Mouse (Mus musculus) megakaryocyte, embryonic 14.5 days (primary cell): ENCODE measurements around the gene Kiz. TPM values are rescaled to one million over a fixed set of nuclear protein-coding genes. Genes with fewer than 3 reads are reported as not detected.

ENCODE experiments used
- H3K27me3 ChIP-seq: replicated peaks from 2 replicates; pipeline ENCODE3; 2012; ENCODE audit warnings: inconsistent platforms
- H3K36me3 ChIP-seq: replicated peaks from 2 replicates; pipeline ENCODE3; 2012; ENCODE audit warnings: low read length, inconsistent platforms, mixed read lengths
- H3K4me1 ChIP-seq: 2 replicates; pipeline ENCODE4 v1.6.1; 2012; ENCODE audit warnings: inconsistent platforms
- H3K4me3 ChIP-seq: replicated peaks from 2 replicates; pipeline ENCODE3; 2012; ENCODE audit warnings: moderate library complexity, mild to moderate bottlenecking, inconsistent platforms
- H3K9me3 ChIP-seq: 2 replicates; pipeline ENCODE4 v1.6.1; 2012; ENCODE audit warnings: inconsistent platforms
- FLI1 ChIP-seq: IDR thresholded peaks from 2 replicates; pipeline ENCODE4 v1.6.1; 2012; ENCODE audit warnings: low read length, inconsistent platforms, mixed read lengths
- GATA1 ChIP-seq: IDR thresholded peaks from 3 replicates; pipeline ENCODE4 v1.6.1; 2012; ENCODE audit warnings: mixed read lengths, low read length, inconsistent platforms, borderline replicate concordance
- polyA plus RNA-seq: library from polyadenylated mRNA; stranded (reverse); fragments of >175 nt; gene quantifications from 2 replicates; pipeline ENCODE4 v1.2.3, GENCODE M21; 2012; ENCODE audit warnings: low replicate concordance; ENCODE audit not compliant: insufficient read depth

Kiz gene
- polyA plus RNA-seq, 1 experiment = 3.5 TPM

GRCm38 (mm10) chr2:147010952-147011351 lies 155.3 kb downstream of the Kiz start:
- Histone ChIP-seq H3K4me1 (peaks cover 38% of the 10 kb centered on the region), H3K36me3 (peaks cover 4% of the 10 kb centered on the region), H3K9me3 (no peaks in the 10 kb centered on the region), H3K27me3 (no peaks in the 10 kb centered on the region), H3K4me3 (no peak overlapping the region)
- TF ChIP-seq GATA1 (no peak), FLI1 (no peak)

GRCm38 (mm10) chr2:147011474-147012140 lies 155.9 kb downstream of the Kiz start:
- H3K27me3 ChIP-seq = no peaks in the 10 kb centered on the region
- TF ChIP-seq FLI1 = no peak
- no peak for TF ChIP-seq GATA1
- peaks cover 42% of the 10 kb centered on the region for H3K4me1 ChIP-seq
- peak overlapping the region; percentile 98 for H3K4me3 ChIP-seq
- peaks cover 8% of the 10 kb centered on the region for H3K36me3 ChIP-seq
- no peaks in the 10 kb centered on the region for H3K9me3 ChIP-seq

- H3K4me3 ChIP-seq = peak overlapping the region; percentile 98
- H3K36me3 ChIP-seq = peaks cover 10% of the 10 kb centered on the region
- peaks cover 44% of the 10 kb centered on the region for H3K4me1 ChIP-seq
- no peaks in the 10 kb centered on the region for H3K27me3 ChIP-seq
- TF ChIP-seq FLI1 (no peak), GATA1 (no peak)
- H3K9me3 ChIP-seq = no peaks in the 10 kb centered on the region
These were observed 156.5 kb downstream of the Kiz start for GRCm38 (mm10) chr2:147012141-147012622.

GRCm38 (mm10) chr2:147012623-147013184 lies 157.0 kb downstream of the Kiz start, which contains the start of gene Xrn2:
Gene Xrn2, plus strand, starts transcription at chr2:147012996.
- Histone ChIP-seq H3K4me3 (peak within 1 kb of the TSS; percentile 98), H3K4me1 (peaks cover 44% of the 10 kb centered on the region), H3K9me3 (no peaks in the 10 kb centered on the region), H3K36me3 (peaks cover 10% of the 10 kb centered on the region), H3K27me3 (no peaks in the 10 kb centered on the region)
- TF ChIP-seq GATA1 = no peak
- TF ChIP-seq FLI1 = peak; percentile 41; the same call in 1 of the 2 replicates

DNA sequence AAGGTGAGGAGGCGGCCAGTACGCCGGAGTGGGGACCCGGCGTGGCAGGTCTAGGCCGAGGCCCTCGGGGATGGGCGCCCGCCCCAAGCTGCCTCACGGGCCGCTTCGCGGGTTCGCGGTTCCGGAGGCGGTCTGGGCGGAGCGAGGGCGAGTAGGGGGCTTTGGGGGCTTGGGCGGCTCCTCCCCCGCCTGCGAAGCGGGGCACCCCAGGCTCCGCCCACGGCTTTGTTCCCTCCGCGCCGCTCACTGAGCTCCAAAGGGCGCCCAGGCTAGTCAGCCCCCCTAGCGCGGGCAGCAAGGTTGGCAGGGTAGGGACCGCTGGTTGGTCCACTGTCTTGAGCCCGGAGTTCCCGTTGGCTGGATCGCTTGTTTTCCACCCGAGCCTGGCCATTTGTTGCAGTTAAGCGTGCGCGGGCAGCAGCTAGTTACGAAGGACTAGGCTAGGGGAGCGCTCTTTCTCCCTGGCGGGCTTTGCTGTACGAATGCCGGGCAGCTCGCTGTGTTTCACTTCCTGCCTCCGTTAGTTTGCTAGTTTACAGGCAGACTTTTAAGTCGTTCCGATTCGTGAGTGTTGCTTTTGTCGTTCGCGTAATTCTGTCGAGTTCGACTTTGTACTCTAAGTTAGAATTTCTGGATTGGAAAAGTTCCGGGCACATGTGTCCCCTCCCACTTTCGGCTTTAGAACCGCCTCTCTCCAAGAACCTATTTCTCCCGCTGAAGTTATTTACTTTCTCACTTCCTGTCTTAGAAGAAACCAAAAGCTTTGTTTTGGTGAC lies 157.7 kb downstream of the Kiz start:
- TF ChIP-seq FLI1 = no peak
- TF ChIP-seq GATA1 = no peak
- no peaks in the 10 kb centered on the region for H3K9me3 ChIP-seq
- H3K4me1 ChIP-seq = peaks cover 40% of the 10 kb centered on the region
- H3K27me3 ChIP-seq = no peaks in the 10 kb centered on the region
- peaks cover 10% of the 10 kb centered on the region for H3K36me3 ChIP-seq
- peak overlapping the region; percentile 98 for H3K4me3 ChIP-seq

GRCm38 (mm10) chr2:147014101-147014886 lies 158.6 kb downstream of the Kiz start:
- TF ChIP-seq FLI1 (no peak), GATA1 (no peak)
- Histone ChIP-seq H3K9me3 (no peaks in the 10 kb centered on the region), H3K4me1 (peaks cover 40% of the 10 kb centered on the region), H3K4me3 (peak overlapping the region; percentile 98), H3K36me3 (peaks cover 10% of the 10 kb centered on the region), H3K27me3 (no peaks in the 10 kb centered on the region)

Other genes with a start within 250 kb of the Kiz start
- gene Xrn2, start 157.1 kb downstream of the Kiz start, polyA plus RNA-seq = 2.4 and 2.8 TPM in 2 replicates
- gene Nkx2-4, start 229.6 kb downstream of the Kiz start, polyA plus RNA-seq = not detected in 2 replicates